Mouse (Mus musculus) brain, embryonic 14.5 days (tissue): ENCODE results near the gene Disp1.

Source experiments
- CTCF ChIP-seq: fragments of 200-500 bp; IDR thresholded peaks from 2 replicates; pipeline ENCODE4 v1.5.1; 2012; ENCODE audit warnings: inconsistent platforms, mild to moderate bottlenecking, moderate library complexity, borderline replicate concordance; ENCODE audit not compliant: insufficient read depth, insufficient read length; ENCODE audit errors: extremely low read depth
- POLR2A ChIP-seq: fragments of 200-500 bp; IDR thresholded peaks from 2 replicates; pipeline ENCODE4 v1.6.1; 2012; ENCODE audit warnings: mild to moderate bottlenecking, inconsistent platforms, borderline replicate concordance; ENCODE audit not compliant: poor library complexity, insufficient read depth, insufficient read length, severe bottlenecking; ENCODE audit errors: extremely low read depth

- no peak for TF ChIP-seq CTCF
- no peak for TF ChIP-seq POLR2A
Observed at GRCm38 (mm10) chr1:183082436-183082835, 138.9 kb downstream of the Disp1 start.
